In genomic region chr7:16551581-16551980, GRCm38 (mm10) we compare ENCODE assay signal across 16 mouse cellular contexts.
"Had no signal": no experiment of that assay in that cellular context is flagged by ENCODE, and none has a peak within 500 bp of the region (broad histone marks: within the 10 kb centered on the region; RNA-seq: fewer than 3 reads in every experiment).

No protein-coding gene starts in this region.

- DNase-seq: heart, postnatal 10 days; heart, postnatal 14 days; heart, postnatal 36 days; heart, postnatal 4 days; kidney, adult 11 months; kidney, adult 18-20 months; kidney, adult 2 months; kidney, adult 8-10 months; kidney, adult 9 months; kidney, postnatal 10 days; kidney, postnatal 14 days; kidney, postnatal 25 days; kidney, postnatal 36 days; kidney, postnatal 4 days; layer of hippocampus, adult 9-11 months; layer of hippocampus, postnatal 36 days had no signal
